Mouse (Mus musculus) heart, adult 2 months (tissue): ENCODE measurements around the gene Gm26566. TPM values are rescaled to one million over a fixed set of nuclear protein-coding genes. Genes with fewer than 3 reads are reported as not detected.

Experiments used
- DNase-seq, 2 experiments: peaks; one replicate each; pipeline ENCODE4 v3.0.0; 2021
- H3K27ac ChIP-seq: fragments of 200-600 bp; 2 replicates; pipeline ENCODE4 v1.8.1; 2022
- H3K27me3 ChIP-seq: fragments of 200-500 bp; 2 replicates; pipeline ENCODE4 v1.6.1; 2012; ENCODE audit warnings: mild to moderate bottlenecking, low read length, inconsistent platforms, mixed read lengths; ENCODE audit not compliant: control insufficient read depth, insufficient read depth
- H3K36me3 ChIP-seq: fragments of 200-500 bp; 2 replicates; pipeline ENCODE4 v1.6.1; 2012; ENCODE audit warnings: low read length, inconsistent platforms; ENCODE audit not compliant: control insufficient read depth, insufficient read depth
- H3K4me1 ChIP-seq: fragments of 200-500 bp; 2 replicates; pipeline ENCODE4 v1.6.1; 2011; ENCODE audit warnings: low read length; ENCODE audit not compliant: control insufficient read depth, insufficient read depth
- H3K4me3 ChIP-seq: fragments of 200-600 bp; 2 replicates; pipeline ENCODE4 v1.8.1; 2022
- H3K79me2 ChIP-seq: fragments of 200-500 bp; replicated peaks from 2 replicates; pipeline ENCODE4 v1.6.1; 2012; ENCODE audit warnings: mild to moderate bottlenecking, inconsistent platforms, low read length, moderate library complexity, mixed read lengths; ENCODE audit not compliant: control insufficient read depth, insufficient read depth
- H3K9ac ChIP-seq: fragments of 200-500 bp; 2 replicates; pipeline ENCODE4 v1.6.1; 2012; ENCODE audit warnings: low read depth, mild to moderate bottlenecking, control low read depth, inconsistent platforms, low read length, mixed read lengths
- CTCF ChIP-seq: fragments of 200-600 bp; IDR thresholded peaks from 2 replicates; pipeline ENCODE4 v1.8.1; 2022; ENCODE audit warnings: antibody characterized with exemption, mild to moderate bottlenecking, moderate library complexity
- EP300 ChIP-seq: fragments of 200-500 bp; IDR thresholded peaks from 2 replicates; pipeline ENCODE4 v1.6.1; 2011; ENCODE audit warnings: low read depth, low read length, control low read depth; ENCODE audit not compliant: insufficient read depth
- POLR2A ChIP-seq: fragments of 200-500 bp; IDR thresholded peaks from 2 replicates; pipeline ENCODE4 v1.6.1; 2011; ENCODE audit warnings: mild to moderate bottlenecking, low read depth, low read length, control low read depth; ENCODE audit not compliant: insufficient read depth
- WGBS: fragments of 180-500 bp; shearing (Covaris S2); methylation state at CpG from one replicate; pipeline ENCODE4 v1.1.7; 2018; 5-methylcytosine and 5-hydroxymethylcytosine counted together
- intact Hi-C: fragments of 180-260 bp; cut with DNase I; formaldehyde crosslinking; loops from one replicate; pipeline ENCODE4 v1.15.1; 2025
- polyA plus RNA-seq: library from polyadenylated mRNA; depleted of rRNA; stranded (reverse); fragments of >200 nt; gene quantifications from 2 replicates; pipeline ENCODE4 v1.2.3, GENCODE M21; 2012
- total RNA-seq, 2 experiments: library from RNA; stranded (reverse); gene quantifications; 2 replicates each; pipeline ENCODE4 v1.2.3; 2021

The Gm26566 gene
- total and polyA plus RNA-seq, 3 experiments: 0.20 to 0.36 TPM; not detected in 1

DNA sequence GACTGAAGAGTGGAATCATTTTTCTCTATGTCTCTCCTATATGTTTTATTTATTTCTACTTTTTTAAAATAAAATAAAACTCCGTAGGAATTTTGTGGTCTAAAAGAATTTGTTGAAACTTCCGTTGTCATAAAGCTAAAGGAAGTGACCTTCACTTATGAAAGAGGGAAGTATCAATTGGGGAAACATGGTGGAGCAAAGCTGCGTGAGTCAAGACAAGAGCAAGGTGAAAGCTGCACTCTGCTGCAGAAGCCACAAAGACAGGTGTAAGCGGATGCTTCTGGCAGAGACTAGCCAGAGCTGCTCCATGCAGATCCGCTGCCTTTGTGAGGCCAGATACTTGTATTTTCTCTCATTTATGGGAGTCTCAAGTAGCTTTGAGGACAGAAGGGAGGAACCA, 22.8 kb upstream of the Gm26566 start:
- intact Hi-C loops: no loop called here
- no peak for DNase-seq

GRCm38 (mm10) chr4:88699301-88699700, 22.3 kb upstream of the Gm26566 start:
- no peaks in the 10 kb centered on the region for H3K36me3 ChIP-seq
- TF ChIP-seq EP300 (no peak), CTCF (no peak), POLR2A (no peak)
- 74% methylated on average over 1 of the region's 1 CpGs for WGBS
- no peaks in the 10 kb centered on the region for H3K27me3 ChIP-seq
- H3K4me1 ChIP-seq: no peaks in the 10 kb centered on the region
- no peak overlapping the region for H3K9ac ChIP-seq
- H3K79me2 ChIP-seq: no peaks in the 10 kb centered on the region
- DNase-seq: no peak
- H3K4me3 ChIP-seq: no peak overlapping the region
- intact Hi-C loops: no loop called here
- H3K27ac ChIP-seq: no peak overlapping the region

More for the DNA sequence above, 22.8 kb upstream of the Gm26566 start:
- no peaks in the 10 kb centered on the region for H3K4me1 ChIP-seq
- no peak for TF ChIP-seq POLR2A
- no peaks in the 10 kb centered on the region for H3K27me3 ChIP-seq
- no peak overlapping the region for H3K4me3 ChIP-seq
- no peaks in the 10 kb centered on the region for H3K36me3 ChIP-seq
- H3K27ac ChIP-seq: no peak overlapping the region
- no peaks in the 10 kb centered on the region for H3K79me2 ChIP-seq
- H3K9ac ChIP-seq: no peak overlapping the region
- WGBS: 76% methylated on average over 5 of the region's 5 CpGs

DNA sequence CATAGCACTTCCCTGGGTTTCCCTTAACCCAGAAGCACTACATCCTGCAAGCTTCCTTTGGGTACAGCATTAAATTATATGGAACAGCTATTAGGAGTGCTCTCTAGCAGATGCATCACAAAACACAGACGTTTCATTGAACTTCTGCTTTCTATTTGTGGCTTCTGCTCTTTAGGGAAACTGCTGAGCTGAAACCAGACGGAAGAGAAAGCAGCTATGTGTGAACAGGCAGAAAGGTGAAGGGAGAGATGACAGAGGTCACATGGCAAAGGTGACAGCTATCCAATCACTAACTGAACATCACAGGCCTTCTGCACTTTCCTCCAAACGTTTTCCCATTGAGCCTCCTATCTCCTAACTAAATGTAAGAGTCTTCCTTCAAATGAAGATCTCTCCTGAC, 15.7 kb upstream of the Gm26566 start:
- DNase-seq: no peak

DNA sequence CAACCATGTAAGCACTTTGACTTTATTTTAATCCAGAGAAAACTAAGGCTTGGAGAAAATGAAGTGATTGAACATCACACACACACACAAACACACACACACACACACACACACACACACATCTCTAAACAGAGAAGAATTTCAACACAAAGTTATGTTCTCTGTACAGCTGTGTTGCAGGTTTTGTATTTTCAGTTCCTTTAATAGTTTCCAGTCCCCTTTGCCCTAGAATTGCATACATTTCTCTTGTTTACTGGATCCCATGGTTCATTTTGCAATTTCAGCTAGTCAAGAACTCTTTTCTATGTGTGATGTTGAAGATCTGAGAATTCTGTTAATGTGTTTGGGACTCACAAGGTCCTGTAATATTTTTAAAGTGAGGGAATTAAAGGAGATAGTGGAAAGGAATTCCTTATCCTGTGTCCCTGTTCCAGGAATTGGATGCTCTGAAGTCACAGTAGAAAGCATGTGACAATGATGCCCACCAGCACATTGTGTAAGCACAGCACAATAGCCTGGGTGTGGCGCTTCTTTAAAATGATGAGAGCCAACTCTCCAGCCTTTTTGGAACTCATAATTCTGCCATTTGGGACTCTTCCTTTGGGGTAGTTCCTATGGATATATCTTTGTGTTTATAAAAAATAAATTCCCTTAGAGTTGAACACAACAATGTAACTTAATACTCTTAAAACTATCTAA, 14.3 kb upstream of the Gm26566 start:
- Histone ChIP-seq H3K4me3 (no peak overlapping the region), H3K79me2 (no peaks in the 10 kb centered on the region), H3K36me3 (no peaks in the 10 kb centered on the region), H3K4me1 (no peaks in the 10 kb centered on the region; the same call in 1 of the 2 replicates), H3K27me3 (no peaks in the 10 kb centered on the region), H3K27ac (no peak overlapping the region), H3K9ac (no peak overlapping the region)
- intact Hi-C loops: no loop called here
- 75% methylated on average over 1 of the region's 1 CpGs for WGBS
- no peak for TF ChIP-seq POLR2A
- no peak for TF ChIP-seq CTCF
- no peak for TF ChIP-seq EP300
- DNase-seq: no peak

More for the DNA sequence above, 15.7 kb upstream of the Gm26566 start:
- Histone ChIP-seq H3K27me3 (no peaks in the 10 kb centered on the region), H3K9ac (no peak overlapping the region), H3K79me2 (no peaks in the 10 kb centered on the region), H3K36me3 (no peaks in the 10 kb centered on the region), H3K27ac (no peak overlapping the region), H3K4me1 (no peaks in the 10 kb centered on the region; the same call in 1 of the 2 replicates), H3K4me3 (no peak overlapping the region)
- intact Hi-C loops: no loop called here
- WGBS: 40% methylated on average over 3 of the region's 3 CpGs
- TF ChIP-seq CTCF: no peak
- TF ChIP-seq EP300: no peak
- no peak for TF ChIP-seq POLR2A

DNA sequence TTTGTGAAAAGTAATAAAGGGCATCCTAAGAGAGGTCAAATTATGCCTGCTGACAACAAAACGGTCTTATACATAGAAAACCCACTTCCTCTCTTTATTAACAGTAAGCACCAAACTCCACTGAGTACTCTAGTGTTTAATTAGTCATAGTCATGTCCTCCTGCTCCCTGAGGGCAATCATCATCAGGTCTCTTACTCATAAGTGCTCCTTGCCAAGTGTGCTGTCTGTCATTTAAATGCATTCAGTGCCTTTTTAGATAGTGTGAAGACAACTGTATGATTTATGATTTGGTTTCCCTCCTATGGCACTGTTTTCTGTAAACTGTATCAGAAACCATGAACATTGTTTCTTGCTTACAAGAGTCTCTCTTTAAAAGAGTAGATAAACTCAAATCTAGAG, 7.3 kb upstream of the Gm26566 start:
- peaks cover 27% of the 10 kb centered on the region for H3K36me3 ChIP-seq
- TF ChIP-seq POLR2A (no peak), EP300 (no peak), CTCF (no peak)
- no peak overlapping the region for H3K9ac ChIP-seq
- H3K27me3 ChIP-seq: no peaks in the 10 kb centered on the region
- H3K79me2 ChIP-seq: peaks cover 5% of the 10 kb centered on the region
- intact Hi-C loops: loop anchor here (10.0 kb wide), 1 partner anchor 679 kb away; the partner anchor contains the start of gene Mllt3
- no peak for DNase-seq
- peaks cover 8% of the 10 kb centered on the region for H3K4me1 ChIP-seq
- no peak overlapping the region for H3K4me3 ChIP-seq
- no peak overlapping the region for H3K27ac ChIP-seq
- 65% methylated on average over 1 of the region's 1 CpGs for WGBS

GRCm38 (mm10) chr4:88715059-88715458, 6.5 kb upstream of the Gm26566 start:
- H3K79me2 ChIP-seq: peaks cover 5% of the 10 kb centered on the region
- no peak overlapping the region for H3K27ac ChIP-seq
- H3K27me3 ChIP-seq: no peaks in the 10 kb centered on the region
- TF ChIP-seq CTCF (no peak), EP300 (no peak), POLR2A (no peak)
- intact Hi-C loops: loop anchor here (10.0 kb wide), 1 partner anchor 680 kb away; the partner anchor contains the start of gene Mllt3
- no peak for DNase-seq
- peaks cover 31% of the 10 kb centered on the region for H3K36me3 ChIP-seq
- peaks cover 11% of the 10 kb centered on the region for H3K4me1 ChIP-seq
- no peak overlapping the region for H3K9ac ChIP-seq
- no peak overlapping the region for H3K4me3 ChIP-seq
